Mouse (Mus musculus) brain, embryonic 14.5 days (tissue): Measurements from ENCODE around the gene Mrpl53.

Experiments used
- CTCF ChIP-seq: fragments of 200-500 bp; IDR thresholded peaks from 2 replicates; pipeline ENCODE4 v1.5.1; 2012; ENCODE audit warnings: inconsistent platforms, mild to moderate bottlenecking, moderate library complexity, borderline replicate concordance; ENCODE audit not compliant: insufficient read depth, insufficient read length; ENCODE audit errors: extremely low read depth
- POLR2A ChIP-seq: fragments of 200-500 bp; IDR thresholded peaks from 2 replicates; pipeline ENCODE4 v1.6.1; 2012; ENCODE audit warnings: mild to moderate bottlenecking, inconsistent platforms, borderline replicate concordance; ENCODE audit not compliant: poor library complexity, insufficient read depth, insufficient read length, severe bottlenecking; ENCODE audit errors: extremely low read depth

- no peak for TF ChIP-seq POLR2A
- TF ChIP-seq CTCF = no peak
Observed at GRCm38 (mm10) chr6:83117616-83118015, 8.8 kb downstream of the Mrpl53 start.
